Mouse (Mus musculus): ENCODE measurements around the gene Usp37.

DNA sequence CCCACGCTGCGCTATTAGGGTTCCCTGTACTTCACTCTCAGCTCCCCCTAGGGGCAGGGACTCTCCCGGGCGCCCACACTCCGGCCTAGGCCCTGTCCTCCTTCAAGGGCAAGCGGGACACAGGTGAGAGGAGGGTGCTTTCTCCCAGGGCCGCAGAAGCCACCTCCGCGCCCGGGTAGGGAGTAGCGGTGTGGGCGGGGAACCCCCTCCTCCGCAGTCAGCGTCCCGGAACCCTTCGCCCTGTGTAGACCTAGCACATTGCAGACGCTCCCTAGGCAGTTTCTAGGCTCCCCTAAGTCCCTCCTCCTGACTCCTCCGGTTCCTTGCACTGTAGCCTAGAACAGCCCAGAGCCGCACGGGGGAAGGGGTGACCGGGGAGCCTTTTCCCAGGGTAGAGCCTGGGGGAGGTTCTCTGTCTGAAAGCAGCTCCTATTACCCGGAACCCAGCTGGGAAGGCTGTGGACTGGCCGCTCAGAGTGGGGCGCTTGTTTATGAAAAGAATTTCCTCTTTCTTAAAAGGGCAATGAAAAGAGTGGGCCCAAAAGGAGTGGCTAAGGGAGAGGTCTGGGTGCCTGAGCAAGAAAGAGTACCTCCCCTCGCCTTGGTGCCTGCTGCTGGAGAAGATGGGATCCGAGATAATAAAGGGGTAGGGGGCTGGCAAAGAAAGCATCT, 157.2 kb downstream of the Usp37 start:
- TF ChIP-seq POLR2A (IDR thresholded peaks at IDR 0.05; ENCODE audit: borderline replicate concordance, insufficient read depth, low read length) (no peak; the same call in 1 of the 2 replicates), CTCF (IDR thresholded peaks at IDR 0.05; ENCODE audit: borderline replicate concordance, insufficient read depth, low read depth, low read length) (peak; percentile 35; the same call in 1 of the 2 replicates)

Data from cerebellum, adult 2 months (tissue).